Mouse (Mus musculus) heart, postnatal 10 days (tissue): ENCODE results near the gene Pacrg. TPM values are rescaled to one million over a fixed set of nuclear protein-coding genes. Genes with fewer than 3 reads are reported as not detected.

Experiments used
- DNase-seq, 2 experiments: peaks; one replicate each; pipeline ENCODE4 v3.0.0; 2021
- intact Hi-C: fragments of 180-260 bp; cut with DNase I; formaldehyde crosslinking; loops from one replicate; pipeline ENCODE4 v1.15.1; 2025
- total RNA-seq, 2 experiments: library from RNA; stranded (reverse); gene quantifications; 2 replicates each; pipeline ENCODE4 v1.2.3; 2021

Pacrg gene
- total RNA-seq, 2 experiments from 2014 or later, result 0.60 to 1.5 TPM

- DNase-seq, result no peak
- intact Hi-C loops, result no loop called here
Measured at GRCm38 (mm10) chr17:10417558-10418253, 422.4 kb downstream of the Pacrg start.

- peak; percentile 66 to 70 for DNase-seq
- intact Hi-C loops, result no loop called here
Measured at GRCm38 (mm10) chr17:10416995-10417394, 423.1 kb downstream of the Pacrg start.

- intact Hi-C loops, result no loop called here
- DNase-seq, result no peak
Measured at GRCm38 (mm10) chr17:10416101-10416500, 424.0 kb downstream of the Pacrg start.

GRCm38 (mm10) chr17:10414383-10414782 lies 425.7 kb downstream of the Pacrg start:
- intact Hi-C loops, result loop anchor here (2.0 kb wide), 1 partner anchor 58 kb away; no protein-coding TSS in a partner anchor
- peak; percentile 63 to 73 for DNase-seq

GRCm38 (mm10) chr17:10413870-10414269 lies 426.2 kb downstream of the Pacrg start:
- DNase-seq, result no peak
- intact Hi-C loops, result loop anchor here (2.0 kb wide), 1 partner anchor 59 kb away; no protein-coding TSS in a partner anchor

- intact Hi-C loops, result no loop called here
- DNase-seq, result no peak
Measured at GRCm38 (mm10) chr17:10410597-10411476, 429.3 kb downstream of the Pacrg start.

- no peak for DNase-seq
- intact Hi-C loops, result loop anchor here (2.0 kb wide), 1 partner anchor 14 kb away; no protein-coding TSS in a partner anchor
Measured at GRCm38 (mm10) chr17:10408681-10409081, 431.4 kb downstream of the Pacrg start.

- DNase-seq, result no peak
- intact Hi-C loops, result no loop called here
Measured at GRCm38 (mm10) chr17:10407031-10407722, 432.9 kb downstream of the Pacrg start.

- intact Hi-C loops, result no loop called here
- DNase-seq, result no peak
Measured at GRCm38 (mm10) chr17:10406311-10406710, 433.8 kb downstream of the Pacrg start.

- DNase-seq, result no peak
- intact Hi-C loops, result no loop called here
Measured at GRCm38 (mm10) chr17:10405906-10406305, 434.2 kb downstream of the Pacrg start.

- DNase-seq, result no peak
- intact Hi-C loops, result no loop called here
Measured at GRCm38 (mm10) chr17:10403186-10403585, 436.9 kb downstream of the Pacrg start.

GRCm38 (mm10) chr17:10402064-10402640 lies 438.0 kb downstream of the Pacrg start:
- DNase-seq, result no peak
- intact Hi-C loops, result no loop called here

GRCm38 (mm10) chr17:10401529-10401928 lies 438.6 kb downstream of the Pacrg start:
- intact Hi-C loops, result no loop called here

GRCm38 (mm10) chr17:10399706-10400105 lies 440.4 kb downstream of the Pacrg start:
- intact Hi-C loops, result loop anchor here (10.0 kb wide), 1 partner anchor 345 kb away; no protein-coding TSS in a partner anchor
- no peak for DNase-seq

More at GRCm38 (mm10) chr17:10401529-10401928, 438.6 kb downstream of the Pacrg start:
- no peak for DNase-seq

GRCm38 (mm10) chr17:10398871-10399270 lies 441.2 kb downstream of the Pacrg start:
- intact Hi-C loops, result loop anchor here (10.0 kb wide), 1 partner anchor 346 kb away; no protein-coding TSS in a partner anchor
- DNase-seq, result no peak

GRCm38 (mm10) chr17:10397924-10398627 lies 442.0 kb downstream of the Pacrg start:
- intact Hi-C loops, result loop anchor here (10.0 kb wide), 1 partner anchor 347 kb away; no protein-coding TSS in a partner anchor
- DNase-seq, result no peak

GRCm38 (mm10) chr17:10397336-10397735 lies 442.8 kb downstream of the Pacrg start:
- intact Hi-C loops, result loop anchor here (10.0 kb wide), 1 partner anchor 347 kb away; no protein-coding TSS in a partner anchor
- no peak for DNase-seq

- intact Hi-C loops, result loop anchor here (10.0 kb wide), 1 partner anchor 348 kb away; no protein-coding TSS in a partner anchor
Measured at GRCm38 (mm10) chr17:10396863-10397262, 443.2 kb downstream of the Pacrg start.

GRCm38 (mm10) chr17:10394855-10395254 lies 445.3 kb downstream of the Pacrg start:
- no peak for DNase-seq
- intact Hi-C loops, result loop anchor here (2.0 to 10.0 kb wide), 2 partner anchors 14 to 350 kb away; no protein-coding TSS in a partner anchor

More at GRCm38 (mm10) chr17:10396863-10397262, 443.2 kb downstream of the Pacrg start:
- DNase-seq, result no peak
